23 mouse cellular contexts compared by ENCODE assay signal in genomic region chr13:32134663-32135273, GRCm38 (mm10).
A peak's percentile ranks its signal among the peaks of the same experiment; 100 is the strongest.
DNase-seq lines count a peak whose midpoint lies in the region; ATAC-seq and TF ChIP-seq lines count a peak whose summit lies in the region.
"Had no signal": no experiment of that assay in that cellular context is flagged by ENCODE, and none has a peak within 500 bp of the region (broad histone marks: within the 10 kb centered on the region; RNA-seq: fewer than 3 reads in every experiment).

No protein-coding gene starts in this region.

- no peak overlapping the region for H3K4me2 ChIP-seq in forebrain, postnatal 0 days (ENCODE audit: low read depth)
- H3K4me2 ChIP-seq in forebrain, embryonic 13.5 days: no peak overlapping the region
- no peak overlapping the region for H3K4me2 ChIP-seq in neural tube, embryonic 15.5 days
- H3K4me2 ChIP-seq: embryonic facial prominence, embryonic 13.5 days; forebrain, embryonic 12.5 days; hindbrain, embryonic 12.5 days had no signal

- H3K4me1 ChIP-seq in forebrain, postnatal 0 days (ENCODE audit: insufficient read depth): no peaks in the 10 kb centered on the region
- no peaks in the 10 kb centered on the region; the same call in 1 of the 2 replicates for H3K4me1 ChIP-seq in forebrain, embryonic 13.5 days
- H3K4me1 ChIP-seq in neural tube, embryonic 15.5 days: no peaks in the 10 kb centered on the region
- H3K4me1 ChIP-seq: embryonic facial prominence, embryonic 13.5 days; forebrain, embryonic 12.5 days; heart, embryonic 10.5 days; hindbrain, embryonic 12.5 days had no signal

- no peak overlapping the region for H3K4me3 ChIP-seq in forebrain, postnatal 0 days (ENCODE audit: low read depth, low read length)
- no peak overlapping the region for H3K4me3 ChIP-seq in forebrain, embryonic 13.5 days
- H3K4me3 ChIP-seq in neural tube, embryonic 15.5 days (replicated peaks): no peak overlapping the region
- H3K4me3 ChIP-seq: embryonic facial prominence, embryonic 13.5 days; forebrain, embryonic 12.5 days; heart, embryonic 10.5 days; hindbrain, embryonic 12.5 days had no signal

- H3K27me3 ChIP-seq in forebrain, postnatal 0 days (ENCODE audit: insufficient read depth, low read length): no peaks in the 10 kb centered on the region
- H3K27me3 ChIP-seq in forebrain, embryonic 13.5 days: no peaks in the 10 kb centered on the region
- no peaks in the 10 kb centered on the region for H3K27me3 ChIP-seq in neural tube, embryonic 15.5 days (replicated peaks)
- H3K27me3 ChIP-seq: embryonic facial prominence, embryonic 13.5 days; forebrain, embryonic 12.5 days; hindbrain, embryonic 12.5 days had no signal

- 43% methylated on average over 4 of the region's 4 CpGs for WGBS in forebrain, postnatal 0 days
- 69% methylated on average over 4 of the region's 4 CpGs for WGBS in forebrain, embryonic 13.5 days
- WGBS in neural tube, embryonic 15.5 days: 75% methylated on average over 4 of the region's 4 CpGs

- no peak for TF ChIP-seq CTCF in forebrain, postnatal 0 days (IDR thresholded peaks at IDR 0.05; ENCODE audit: low read depth)

- no peak overlapping the region for H3K27ac ChIP-seq in forebrain, postnatal 0 days (ENCODE audit: low read depth, low read length)
- no peak overlapping the region for H3K27ac ChIP-seq in forebrain, embryonic 13.5 days
- no peak overlapping the region for H3K27ac ChIP-seq in neural tube, embryonic 15.5 days (replicated peaks)
- H3K27ac ChIP-seq: embryonic facial prominence, embryonic 13.5 days; forebrain, embryonic 12.5 days; heart, embryonic 10.5 days; hindbrain, embryonic 12.5 days had no signal

- H3K9ac ChIP-seq in forebrain, postnatal 0 days: no peak overlapping the region
- no peak overlapping the region for H3K9ac ChIP-seq in forebrain, embryonic 13.5 days
- H3K9ac ChIP-seq in neural tube, embryonic 15.5 days (replicated peaks): no peak overlapping the region
- H3K9ac ChIP-seq: embryonic facial prominence, embryonic 13.5 days; forebrain, embryonic 12.5 days; hindbrain, embryonic 12.5 days had no signal

- no peak for DNase-seq in forebrain, postnatal 0 days
- peak; percentile 4 for DNase-seq in 3134 (ENCODE audit: extremely low read depth, insufficient read length, low spot score)
- DNase-seq in Muller cell, postnatal 12 days (ENCODE audit: inconsistent ontology term): peak; percentile 23
- peak; percentile 3 for DNase-seq in retina, embryonic 14.5 days (ENCODE audit: low spot score)
- no peak for DNase-seq in thymus, postnatal 0 days (ENCODE audit: low spot score)
- DNase-seq: adrenal gland, adult 2 months; adrenal gland, postnatal 25 days; cerebellum, adult 2 months; cerebellum, postnatal 10 days; embryo, embryonic 11 days; gastrocnemius, postnatal 10 days; heart, adult 18-20 months; heart, postnatal 10 days; heart, postnatal 4 days had no signal

- H3K9me3 ChIP-seq in forebrain, postnatal 0 days (ENCODE audit: low read length): no peaks in the 10 kb centered on the region
- no peaks in the 10 kb centered on the region for H3K9me3 ChIP-seq in forebrain, embryonic 13.5 days (replicated peaks)
- no peaks in the 10 kb centered on the region for H3K9me3 ChIP-seq in neural tube, embryonic 15.5 days (replicated peaks)
- H3K9me3 ChIP-seq: embryonic facial prominence, embryonic 13.5 days; forebrain, embryonic 12.5 days; G1E; heart, embryonic 10.5 days; hindbrain, embryonic 12.5 days had no signal

- H3K36me3 ChIP-seq in forebrain, postnatal 0 days (ENCODE audit: insufficient read depth): no peaks in the 10 kb centered on the region
- H3K36me3 ChIP-seq in forebrain, embryonic 13.5 days (ENCODE audit: poor library complexity, severe bottlenecking): no peaks in the 10 kb centered on the region
- H3K36me3 ChIP-seq in neural tube, embryonic 15.5 days: no peaks in the 10 kb centered on the region
- H3K36me3 ChIP-seq: embryonic facial prominence, embryonic 13.5 days; forebrain, embryonic 12.5 days; G1E; heart, embryonic 10.5 days; hindbrain, embryonic 12.5 days had no signal

- peak; percentile 47 for ATAC-seq in forebrain, postnatal 0 days
- ATAC-seq in forebrain, embryonic 13.5 days: no peak
- no peak; the same call in 1 of the 2 replicates for ATAC-seq in neural tube, embryonic 15.5 days (ENCODE audit: low FRiP score)
- ATAC-seq: hindbrain, embryonic 16.5 days; inflammation-experienced regulatory T-cells, adult 6 months had no signal

Comparison
In these comparisons a context has a peak if more than half of its experiments do, and no peak if none do; other contexts are left out.
1. DNase-seq: peak in 3134 (single experiment), Muller cell, postnatal 12 days (single experiment) and retina, embryonic 14.5 days (single experiment); none in forebrain, postnatal 0 days (single experiment) and thymus, postnatal 0 days (single experiment).